Mouse (Mus musculus) small intestine, adult 10 weeks (tissue): ENCODE results near the gene Hist1h2bh. TPM values are rescaled to one million over a fixed set of nuclear protein-coding genes. Genes with fewer than 3 reads are reported as not detected.

Experiments
- polyA plus RNA-seq: library from polyadenylated mRNA; stranded (reverse); fragments of 350-450 nt; fragmentation: Illumina TruSeq; extraction: RNeasy Lipid Tissue Mini Kit (QIAGEN cat#74804); gene quantifications from one replicate; pipeline ENCODE4 v1.2.3, GENCODE M21; 2014; ENCODE audit warnings: low replicate concordance

Gene Hist1h2bh
- polyA plus RNA-seq: 0.59 TPM

GRCm38 (mm10) chr13:23542999-23543607, at the start of gene Hist1h2bh:
TSS of gene Hist1h2bh (minus strand) at chr13:23543392.

GRCm38 (mm10) chr13:23581408-23582218, 38.4 kb upstream of the Hist1h2bh start, which contains the start of gene Hist1h4d:
TSS of gene Hist1h4d (plus strand) at chr13:23581598.

GRCm38 (mm10) chr13:23575271-23575851, 32.2 kb upstream of the Hist1h2bh start, which contains the start of gene Hist1h3d:
TSS of gene Hist1h3d (plus strand) at chr13:23575763.

GRCm38 (mm10) chr13:23573898-23574524, 30.8 kb upstream of the Hist1h2bh start, which contains the start of the genes Hist1h2bf and Hist1h2ad:
TSS of gene Hist1h2bf (minus strand) at chr13:23574196.
TSS of gene Hist1h2ad (plus strand) at chr13:23574381.

GRCm38 (mm10) chr13:23571022-23571503, 27.9 kb upstream of the Hist1h2bh start, which contains the start of the genes Hist1h2ae and Hist1h2bg:
TSS of gene Hist1h2ae (minus strand) at chr13:23571220.
TSS of gene Hist1h2bg (plus strand) at chr13:23571396.

GRCm38 (mm10) chr13:23561883-23562659, 18.9 kb upstream of the Hist1h2bh start, which contains the start of gene Hist1h3e:
TSS of gene Hist1h3e (minus strand) at chr13:23562369.

GRCm38 (mm10) chr13:23552962-23553361, 9.8 kb upstream of the Hist1h2bh start, which contains the start of gene Hist1h1d:
TSS of gene Hist1h1d (plus strand) at chr13:23553262.

GRCm38 (mm10) chr13:23551146-23551834, 8.1 kb upstream of the Hist1h2bh start, which contains the start of gene Hist1h4f:
TSS of gene Hist1h4f (minus strand) at chr13:23551648.

GRCm38 (mm10) chr13:23543965-23544786, 984 bp upstream of the Hist1h2bh start, which contains the start of gene Hist1h3f:
TSS of gene Hist1h3f (plus strand) at chr13:23544052.

GRCm38 (mm10) chr13:23535137-23536075, 7.8 kb downstream of the Hist1h2bh start, which contains the start of gene Hist1h3g:
TSS of gene Hist1h3g (plus strand) at chr13:23535422.

GRCm38 (mm10) chr13:23533560-23534367, 9.4 kb downstream of the Hist1h2bh start, which contains the start of gene Hist1h2af:
TSS of gene Hist1h2af (plus strand) at chr13:23533906.

GRCm38 (mm10) chr13:23530901-23531875, 12.0 kb downstream of the Hist1h2bh start, which contains the start of gene Hist1h4h:
TSS of gene Hist1h4h (plus strand) at chr13:23531050.

